Mouse (Mus musculus) cerebellum, adult (tissue): Measurements from ENCODE around the gene Cd96.

Source experiments
- ATAC-seq: cut with Nextera tagmentation; 2 replicates; pipeline ENCODE4 v1.9.2; 2017; ENCODE audit warnings: mild to moderate bottlenecking, moderate library complexity, mixed read lengths; ENCODE audit not compliant: insufficient number of reproducible peaks, low FRiP score, low TSS enrichment

Gene Cd96

DNA sequence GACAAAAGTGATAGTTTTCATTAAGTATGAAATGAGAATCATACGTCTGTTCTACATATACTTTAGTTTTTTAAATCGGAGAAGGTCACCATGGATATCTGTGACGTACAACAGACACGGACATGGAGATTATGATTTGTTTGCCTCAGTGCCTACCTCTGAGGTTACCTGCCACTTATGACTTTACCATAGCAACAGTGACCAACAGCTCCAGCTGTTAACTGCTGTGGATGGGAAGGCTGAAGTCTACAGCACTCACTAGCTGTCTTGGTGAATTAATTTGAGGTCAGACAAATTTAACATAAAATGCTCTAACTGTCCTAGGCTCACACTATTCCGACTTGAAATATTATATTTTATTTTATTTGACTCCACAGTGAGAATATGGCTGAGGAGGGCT lies 56.8 kb downstream of the Cd96 start:
- ATAC-seq, result no peak

DNA sequence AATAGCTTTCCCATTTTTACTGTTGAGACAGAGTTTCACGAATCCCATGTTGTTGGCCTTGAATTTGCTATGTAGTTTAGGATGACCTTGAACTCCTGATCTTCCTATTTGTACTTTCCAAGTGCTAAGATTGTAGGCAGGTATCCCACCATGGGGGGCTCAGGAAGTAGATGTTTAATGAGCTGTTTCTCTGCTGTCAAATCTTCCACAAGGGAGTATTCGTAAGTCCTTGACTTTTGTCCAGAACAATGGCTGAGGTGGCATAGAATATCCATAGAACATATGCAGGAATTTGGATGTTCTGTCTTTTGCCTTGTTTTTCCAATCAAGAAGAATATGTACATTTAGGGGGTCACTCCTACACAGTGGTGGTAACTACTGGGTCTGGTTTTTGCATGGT lies 73.1 kb downstream of the Cd96 start:
- no peak for ATAC-seq

DNA sequence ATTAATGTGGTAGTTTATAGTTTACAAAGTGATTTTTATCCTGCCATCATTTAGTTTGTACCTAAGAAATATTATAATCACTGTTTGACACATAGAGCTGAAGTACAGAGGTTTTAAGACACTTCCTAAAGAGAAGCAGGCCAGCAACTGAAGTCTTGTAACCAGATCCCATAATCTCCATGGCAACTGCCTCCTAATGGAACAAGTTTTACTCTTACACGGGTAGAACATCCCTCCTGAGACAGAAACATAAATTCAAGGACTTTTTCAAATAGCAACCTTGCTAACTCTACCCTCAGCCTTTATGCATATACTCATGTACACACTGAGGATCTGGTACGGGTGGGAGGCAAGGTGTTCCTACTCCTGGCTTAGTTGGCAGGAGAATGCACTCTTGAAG lies 83.8 kb downstream of the Cd96 start:
- ATAC-seq, result no peak

DNA sequence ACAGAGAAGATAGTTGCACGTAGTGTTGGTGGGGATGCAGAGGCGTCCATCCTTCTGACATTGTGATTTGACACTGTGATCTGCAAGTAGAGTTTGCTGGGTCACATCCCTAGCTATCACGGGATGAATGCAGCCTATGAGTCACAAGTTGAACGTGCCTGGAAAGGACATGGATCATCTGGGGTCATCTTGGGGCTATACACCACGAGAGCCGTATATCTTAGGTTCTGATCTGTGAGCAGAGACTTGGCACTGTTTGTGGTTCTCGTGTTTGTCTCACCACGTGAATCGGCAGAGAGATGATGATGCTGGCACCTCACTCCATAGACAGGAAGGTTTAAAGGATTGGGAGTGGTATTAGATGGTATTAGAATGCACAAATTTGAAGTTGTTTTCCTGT lies 86.2 kb downstream of the Cd96 start:
- ATAC-seq, result no peak

DNA sequence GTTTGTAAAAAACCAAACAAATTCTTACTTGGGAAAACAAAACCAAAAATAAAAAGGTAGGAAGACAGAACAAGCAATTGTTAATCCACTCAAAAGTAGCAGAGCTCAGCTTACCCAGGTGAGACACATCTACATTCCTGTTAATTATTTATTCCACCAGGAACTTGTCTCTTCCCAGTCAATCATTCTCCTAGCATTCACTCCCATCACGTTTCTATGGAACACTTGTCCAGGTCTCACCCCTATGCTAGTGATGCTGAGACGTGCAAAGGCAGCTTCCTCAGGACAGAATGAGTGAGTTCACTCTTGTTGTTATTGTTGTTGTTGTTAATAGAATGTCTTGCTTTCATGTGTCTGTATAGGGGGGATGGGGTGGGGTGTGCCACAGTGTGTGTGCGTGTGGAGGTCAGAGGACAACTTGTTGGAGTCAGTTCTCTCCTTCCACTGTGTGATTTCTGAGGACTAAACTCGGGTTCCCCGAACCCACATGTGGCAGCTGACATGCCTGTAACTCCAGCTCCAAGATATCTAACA lies 97.0 kb downstream of the Cd96 start:
- no peak for ATAC-seq

DNA sequence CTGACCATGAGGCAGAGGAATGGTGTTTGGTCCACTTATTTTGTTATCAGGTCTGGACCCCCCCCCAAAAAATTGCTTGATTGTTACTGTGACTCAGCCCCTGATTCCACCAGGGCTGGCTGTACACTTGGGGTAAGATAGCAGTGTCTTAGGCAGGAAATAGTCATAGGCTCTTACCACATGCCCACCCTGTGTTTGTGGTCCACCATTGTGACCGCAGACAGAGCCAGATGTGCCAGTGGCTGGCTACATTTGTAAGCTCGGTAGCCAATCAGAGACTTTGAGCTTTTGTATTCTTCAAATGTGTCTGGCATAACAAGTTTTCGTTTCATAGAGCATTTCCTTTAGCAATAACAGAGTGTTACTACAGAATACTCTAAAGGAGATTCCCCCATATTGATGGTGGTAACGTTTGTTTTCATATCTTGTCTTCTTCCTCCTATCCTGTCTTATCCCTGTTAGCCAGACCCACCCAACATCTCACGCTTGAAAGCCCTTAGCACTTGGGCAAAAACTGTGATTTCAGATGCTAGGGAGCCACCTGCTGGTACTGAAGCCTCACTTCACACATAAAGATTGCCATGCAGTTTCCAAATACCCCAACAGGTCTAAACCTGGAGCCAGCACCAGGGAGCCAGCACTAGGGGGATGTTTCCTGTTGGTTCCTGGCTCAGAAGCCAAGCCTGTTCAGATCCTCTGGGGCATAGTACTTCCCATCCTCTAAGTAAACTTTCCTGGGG lies 97.7 kb downstream of the Cd96 start:
- ATAC-seq, result peak; percentile 83

DNA sequence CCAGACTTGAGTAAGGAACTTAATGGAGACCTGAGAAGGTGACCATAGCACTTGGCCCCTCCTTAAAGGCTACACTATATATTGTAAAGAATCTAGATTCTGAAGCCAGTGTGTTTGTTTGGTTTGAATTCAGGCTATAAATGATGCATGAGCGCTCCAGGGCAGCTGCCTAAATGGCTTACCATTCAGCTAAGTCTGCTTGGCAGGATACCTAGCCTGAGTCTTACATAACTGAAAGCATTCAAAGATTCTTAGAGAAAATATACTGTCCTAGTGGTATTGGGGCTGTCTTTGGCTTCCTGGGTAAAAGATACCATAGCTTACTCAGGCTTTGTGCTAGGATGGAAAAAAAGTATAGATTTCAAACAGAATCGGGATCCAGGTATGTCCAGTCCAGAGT lies 98.7 kb downstream of the Cd96 start:
- no peak for ATAC-seq

DNA sequence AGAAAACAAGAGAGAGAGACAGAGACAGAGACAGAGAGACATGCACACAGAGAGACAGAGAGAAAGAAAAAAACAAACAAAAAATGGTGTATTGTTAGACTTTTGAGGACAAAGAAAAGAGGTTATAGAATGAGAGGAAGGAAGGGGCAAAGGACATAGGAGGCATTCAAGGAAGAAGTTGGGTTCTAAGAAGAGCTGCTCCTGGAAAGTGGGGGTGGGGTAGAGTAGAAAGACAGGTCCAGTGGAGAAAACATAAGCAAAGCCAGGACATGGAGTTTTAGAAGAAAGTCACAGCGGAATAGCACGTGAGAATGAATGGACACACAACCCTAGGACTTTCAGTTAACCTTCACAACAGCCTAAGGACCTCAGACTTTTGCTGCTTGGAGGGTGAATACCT lies 99.7 kb downstream of the Cd96 start:
- ATAC-seq, result no peak

DNA sequence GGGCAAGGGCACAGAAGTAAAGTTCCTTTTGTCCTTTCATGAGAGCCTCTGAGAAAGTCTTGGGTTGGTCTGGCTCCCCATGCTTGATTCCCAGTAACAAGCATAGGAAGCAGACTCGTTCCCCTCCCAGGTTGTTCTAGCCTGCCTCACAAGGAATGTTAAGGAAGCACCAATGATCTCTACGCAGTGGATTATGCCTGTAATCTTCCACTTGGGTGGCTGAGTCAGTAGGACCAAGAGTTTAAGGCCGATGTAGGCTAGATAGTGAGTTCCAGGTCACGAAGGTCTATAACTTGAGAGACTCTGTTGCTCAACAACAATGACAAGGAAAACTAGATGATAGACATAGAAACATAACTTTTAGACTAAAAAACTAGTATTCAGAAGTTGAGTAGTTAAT lies 100.3 kb downstream of the Cd96 start:
- ATAC-seq, result no peak

DNA sequence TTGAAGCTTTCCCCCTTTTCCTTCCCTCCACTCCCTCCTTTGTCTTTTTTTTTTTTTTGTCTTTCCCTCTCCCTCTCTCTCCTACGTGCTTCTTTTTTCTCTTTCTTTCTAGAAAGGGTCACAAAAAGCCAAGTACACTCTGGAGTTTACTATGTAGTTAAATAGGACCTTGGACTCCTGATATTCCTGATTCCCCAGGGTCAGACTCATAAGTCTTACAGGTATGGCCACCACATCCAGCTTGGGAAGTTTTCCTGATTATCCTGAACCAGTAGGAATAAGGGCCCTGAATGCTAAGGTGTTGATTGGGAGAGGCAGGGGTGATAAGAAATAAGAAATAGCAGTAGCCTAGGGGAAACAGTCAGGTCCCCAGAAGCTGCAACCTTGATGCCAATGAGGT lies 100.7 kb downstream of the Cd96 start:
- ATAC-seq, result no peak

DNA sequence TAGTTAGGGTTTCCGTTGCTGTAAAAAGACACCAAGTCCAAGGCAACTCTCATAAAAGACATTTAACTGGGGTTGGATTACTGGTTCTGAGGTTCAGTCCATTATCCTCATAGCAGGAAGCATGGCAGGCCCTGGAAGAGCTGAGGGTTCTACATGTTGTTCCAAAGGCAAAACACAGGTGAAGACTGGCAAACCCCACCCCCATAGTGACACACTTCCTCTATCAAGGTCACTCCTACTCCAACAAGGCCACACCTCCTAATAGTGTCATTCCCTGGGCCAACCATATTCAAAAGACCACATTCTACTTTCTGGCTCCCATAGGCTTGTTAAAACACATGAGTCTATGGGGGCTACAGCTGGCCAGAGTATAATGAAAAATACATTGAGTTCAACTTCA lies 108.4 kb downstream of the Cd96 start:
- no peak for ATAC-seq

DNA sequence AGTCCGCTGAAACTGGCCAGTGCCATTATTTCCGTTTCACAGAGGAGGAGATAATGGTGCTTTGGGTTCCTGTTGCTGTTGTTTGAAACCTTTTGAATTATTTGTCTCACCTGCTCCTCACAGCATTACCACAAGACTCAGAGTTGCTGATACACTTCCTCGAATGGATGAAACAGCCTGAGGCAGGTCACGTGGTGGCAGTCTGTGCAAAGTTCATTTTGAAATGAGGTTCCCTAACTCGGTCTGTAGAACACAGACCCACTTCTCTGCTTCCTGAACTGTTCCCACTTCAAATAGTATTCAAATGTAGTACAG lies 109.2 kb downstream of the Cd96 start:
- ATAC-seq, result peak; percentile 7; the same call in 1 of the 2 replicates

DNA sequence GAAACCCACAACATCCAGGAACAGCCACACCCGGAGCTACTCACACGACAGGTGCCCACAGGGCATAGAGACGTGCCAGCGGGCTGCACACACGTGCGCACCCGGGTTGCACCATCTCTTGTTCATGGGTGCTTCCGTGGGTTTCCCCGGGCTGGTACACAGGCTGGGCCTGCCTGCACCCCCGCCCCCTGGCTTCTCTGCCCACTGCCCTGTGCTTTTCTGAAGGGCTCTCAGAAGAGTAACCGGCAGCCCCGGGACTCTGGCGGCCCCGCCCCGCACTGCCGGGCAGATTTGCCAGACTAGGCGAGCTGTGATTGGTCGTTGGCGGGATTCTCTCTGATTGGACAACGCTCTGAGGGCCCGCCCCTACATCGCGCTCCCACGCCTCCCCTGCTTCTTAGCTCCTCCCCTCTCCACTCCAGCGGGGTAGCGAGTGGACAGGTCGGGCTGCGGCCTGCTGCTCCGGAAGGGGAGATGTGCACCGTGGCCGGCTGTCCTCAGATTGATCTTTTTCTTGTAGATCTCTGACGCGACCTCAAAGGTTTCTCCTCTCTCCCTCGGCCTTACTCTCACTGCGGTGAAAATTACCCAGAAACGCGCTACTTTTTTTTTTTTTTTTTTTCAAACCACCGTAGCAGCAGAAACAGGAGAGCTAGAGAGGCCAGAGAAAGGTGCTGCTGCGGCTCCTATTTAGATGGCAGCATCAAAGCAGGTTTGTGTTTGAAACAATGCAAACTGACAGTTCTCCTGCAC lies 109.7 kb downstream of the Cd96 start, which contains the start of gene Plcxd2:
Plcxd2 (minus strand) TSS at position 66 of the 753 bp plus-strand sequence.
- peak; percentile 97 for ATAC-seq

DNA sequence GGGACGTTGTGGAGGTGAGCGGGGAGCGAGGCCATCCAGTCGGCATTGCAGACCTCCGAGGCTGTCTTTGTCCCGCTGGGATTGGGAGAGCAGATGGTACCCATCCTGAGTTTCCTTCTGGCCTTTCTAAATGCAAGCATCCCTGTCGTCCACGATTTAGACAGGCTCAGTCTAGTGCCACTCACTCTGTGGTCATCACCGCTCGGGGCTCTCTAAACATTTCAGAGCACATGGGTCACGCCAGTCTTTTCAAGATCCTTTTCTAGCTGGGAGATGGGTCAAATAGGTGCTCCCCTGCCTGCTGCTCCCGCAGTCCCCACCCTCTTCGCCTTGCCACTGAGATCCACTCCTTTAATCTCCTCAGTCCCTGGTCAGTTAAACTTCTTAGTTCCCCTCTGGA lies 110.3 kb downstream of the Cd96 start:
- ATAC-seq, result peak; percentile 65

DNA sequence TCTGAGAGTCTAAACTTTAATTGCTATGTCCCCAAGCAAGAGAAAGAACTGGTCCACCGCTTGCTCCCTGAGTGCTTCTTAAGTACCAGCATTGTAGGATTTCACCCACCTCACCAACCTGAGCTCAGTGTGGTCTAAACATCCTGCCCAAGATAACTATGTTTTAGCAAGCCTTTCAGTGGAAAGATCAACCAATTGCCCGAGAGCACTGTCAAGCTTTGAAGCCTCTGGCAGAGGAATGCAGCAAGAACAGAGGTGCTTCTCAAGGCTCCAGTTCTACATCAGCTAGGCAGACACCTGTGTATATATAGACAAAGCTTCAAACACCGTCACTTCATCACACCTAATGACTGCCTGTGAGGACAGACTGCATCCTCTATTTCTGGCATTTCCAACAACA lies 111.3 kb downstream of the Cd96 start:
- ATAC-seq, result no peak

DNA sequence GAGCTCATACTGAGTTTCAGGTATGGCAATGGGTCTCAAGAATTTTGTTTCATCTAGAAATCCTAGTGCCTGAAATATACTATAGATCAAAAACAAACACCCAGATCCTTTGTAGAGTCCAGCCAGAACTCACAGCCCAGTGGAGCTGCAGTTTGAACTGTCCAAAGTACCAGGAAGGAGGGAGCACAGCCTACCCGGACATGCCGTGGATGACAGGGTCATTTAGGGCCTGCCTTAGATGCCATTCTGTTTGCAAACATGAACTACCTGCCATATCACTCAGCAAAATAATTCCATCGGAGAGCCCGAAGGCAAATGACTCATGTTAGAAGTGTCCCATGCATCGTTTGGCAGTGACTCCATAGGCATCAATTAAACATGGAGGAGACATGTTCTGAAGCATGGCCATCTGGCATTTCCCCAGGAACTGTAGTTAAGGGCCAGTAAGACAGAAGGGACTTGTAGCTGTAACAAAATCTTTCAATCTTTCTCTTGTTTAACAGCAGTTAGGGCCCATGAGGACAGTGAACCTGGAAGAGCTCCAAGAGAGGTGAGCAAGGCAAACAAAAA lies 111.9 kb downstream of the Cd96 start:
- ATAC-seq, result no peak

DNA sequence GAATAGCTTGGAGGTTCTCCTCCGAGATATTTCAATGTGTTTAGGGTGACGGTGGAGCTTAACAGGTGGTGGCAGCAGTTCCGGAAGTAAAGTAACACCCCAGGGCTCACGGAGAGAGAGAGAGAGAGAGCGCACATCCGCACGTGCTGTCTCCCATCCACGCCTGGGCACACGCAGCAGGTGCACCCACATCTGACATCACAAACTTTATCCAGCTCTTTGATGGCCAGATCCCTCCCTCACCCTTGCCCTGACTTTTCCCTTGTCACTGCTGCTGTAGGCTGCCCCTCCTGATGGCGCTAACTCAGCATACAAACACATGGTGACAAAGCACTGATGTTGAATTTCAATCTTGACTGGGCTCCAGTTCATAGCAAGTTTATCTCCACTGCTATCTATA lies 113.8 kb downstream of the Cd96 start:
- no peak for ATAC-seq

DNA sequence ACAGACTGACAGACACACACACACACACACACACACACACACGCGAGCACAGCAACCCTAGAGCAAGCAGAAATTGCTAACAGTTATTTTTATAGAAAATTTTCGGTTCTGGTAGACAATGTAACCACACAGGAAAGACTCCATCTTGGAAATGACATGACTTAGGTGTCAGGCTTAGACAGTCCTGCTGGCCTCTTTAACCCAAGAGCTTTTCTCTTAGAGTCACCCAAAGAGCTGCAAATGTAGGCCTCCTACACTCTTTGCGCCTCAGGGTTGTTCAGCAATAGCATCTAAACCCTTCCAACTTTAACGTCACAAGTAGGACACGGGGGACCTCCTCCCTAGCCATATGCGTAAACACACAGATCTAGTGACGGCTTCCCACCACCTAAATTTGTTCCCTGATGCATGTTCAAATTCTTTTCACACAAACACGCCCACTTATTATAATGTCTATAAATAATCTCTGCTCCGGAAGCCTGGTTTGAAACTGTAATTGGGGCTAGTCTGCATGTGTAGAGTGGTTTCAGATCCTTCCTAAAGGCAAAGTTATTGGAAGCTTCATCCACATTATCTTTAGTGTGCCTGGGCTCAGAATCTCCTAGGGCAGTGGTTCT lies 118.4 kb downstream of the Cd96 start:
- ATAC-seq, result no peak

DNA sequence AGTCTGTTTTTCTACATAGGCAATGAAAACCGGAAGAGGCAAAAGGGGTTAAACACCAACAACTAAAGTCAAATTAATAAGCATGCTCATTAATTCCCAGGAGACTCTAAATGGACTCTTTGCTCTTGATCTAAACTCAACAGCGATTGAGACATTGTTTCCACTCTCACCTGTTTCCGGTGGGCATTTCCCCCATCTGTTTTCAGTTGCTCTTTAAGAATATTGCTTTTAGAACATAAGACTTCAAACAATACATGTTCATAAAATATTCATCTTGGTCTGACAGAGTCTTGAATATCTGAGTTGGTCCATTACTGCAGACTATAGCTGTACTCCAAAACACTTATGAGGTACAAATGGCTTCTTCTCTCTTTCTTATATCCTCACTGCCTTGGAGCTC lies 119.1 kb downstream of the Cd96 start:
- ATAC-seq, result no peak

DNA sequence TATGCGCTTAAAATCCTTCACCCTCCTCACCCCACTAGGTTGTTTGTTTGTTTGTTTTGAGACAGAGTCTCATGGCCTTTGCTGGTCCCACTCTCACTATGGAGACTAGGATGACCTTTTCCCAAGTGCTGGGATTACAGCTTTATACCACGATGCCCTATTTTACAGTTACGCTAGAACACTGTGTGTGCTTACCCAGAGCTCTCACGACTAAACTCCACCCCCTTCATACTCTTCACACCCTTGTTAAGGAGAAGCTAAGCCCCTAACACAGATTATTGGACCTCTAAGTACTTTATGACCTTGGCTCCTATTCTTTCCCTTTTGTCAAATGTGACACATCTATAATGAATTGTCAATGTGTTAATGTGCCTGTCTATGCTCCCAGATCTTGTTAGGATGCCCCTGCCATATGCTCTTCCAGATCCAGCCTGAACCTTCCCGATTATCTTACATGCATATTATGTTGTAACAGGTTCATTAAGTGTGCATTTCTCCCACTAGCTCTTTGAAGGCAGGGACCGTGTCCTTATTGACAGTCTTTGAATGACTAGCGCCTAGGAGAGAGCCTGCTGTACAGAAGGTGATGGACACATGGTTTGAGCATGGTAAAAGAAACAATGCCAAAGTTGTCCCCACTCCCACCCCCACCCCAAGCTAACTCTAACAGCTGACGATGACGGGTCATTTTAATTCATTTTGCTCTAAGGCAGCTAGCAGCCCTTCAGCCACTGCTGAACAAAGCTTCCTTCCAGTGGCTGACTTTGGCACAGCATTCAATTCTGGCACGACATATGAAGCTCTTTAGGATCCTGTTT lies 120.5 kb downstream of the Cd96 start:
- no peak for ATAC-seq
